Mouse (Mus musculus) liver, adult 2 months (tissue): ENCODE results near the gene Abhd2. TPM values are rescaled to one million over a fixed set of nuclear protein-coding genes. Genes with fewer than 3 reads are reported as not detected.
"Not testable (repeated sequence)": the region's sequence is repeated elsewhere in the genome, so short reads cannot be mapped to it uniquely, and the experiment has no call there.

Experiments used
- DNase-seq: peaks from one replicate; pipeline ENCODE4 v3.0.0-alpha.2; 2011; ENCODE audit warnings: low read depth, low spot score; ENCODE audit errors: extremely low read depth
- H3K27ac ChIP-seq: fragments of 200-500 bp; replicated peaks from 2 replicates; pipeline ENCODE4 v1.5.1; 2012; ENCODE audit warnings: low read depth, mild to moderate bottlenecking, control low read depth, inconsistent platforms, low read length; ENCODE audit not compliant: insufficient read depth
- H3K27me3 ChIP-seq: fragments of 200-500 bp; 2 replicates; pipeline ENCODE4 v1.6.1; 2012; ENCODE audit warnings: mild to moderate bottlenecking, moderate library complexity, low read length, inconsistent platforms; ENCODE audit not compliant: control insufficient read depth, insufficient read depth
- H3K36me3 ChIP-seq: fragments of 200-500 bp; 2 replicates; pipeline ENCODE4 v1.6.1; 2012; ENCODE audit warnings: low read length, inconsistent platforms; ENCODE audit not compliant: control insufficient read depth, insufficient read depth
- H3K4me1 ChIP-seq: fragments of 200-500 bp; 2 replicates; pipeline ENCODE4 v1.6.1; 2011; ENCODE audit warnings: low read length; ENCODE audit not compliant: control insufficient read depth, insufficient read depth
- H3K4me3 ChIP-seq: fragments of 200-500 bp; 2 replicates; pipeline ENCODE4 v1.5.1; 2011; ENCODE audit warnings: low read depth, mild to moderate bottlenecking, control low read depth, low read length, moderate library complexity; ENCODE audit not compliant: insufficient read depth
- H3K79me2 ChIP-seq: fragments of 200-500 bp; 2 replicates; pipeline ENCODE4 v1.6.1; 2012; ENCODE audit warnings: inconsistent platforms, mild to moderate bottlenecking, low read length, moderate library complexity; ENCODE audit not compliant: control insufficient read depth, insufficient read depth
- H3K9ac ChIP-seq: fragments of 200-500 bp; 2 replicates; pipeline ENCODE4 v1.6.1; 2012; ENCODE audit warnings: low read depth, mild to moderate bottlenecking, control low read depth, inconsistent platforms, low read length
- CTCF ChIP-seq: fragments of 200-500 bp; IDR thresholded peaks from 2 replicates; pipeline ENCODE4 v1.5.1; 2011; ENCODE audit warnings: low read depth, low read length, control low read depth
- POLR2A ChIP-seq: fragments of 200-500 bp; IDR thresholded peaks from 2 replicates; pipeline ENCODE4 v1.6.1; 2011; ENCODE audit warnings: low read length, control low read depth; ENCODE audit not compliant: insufficient read depth; ENCODE audit errors: extremely low read depth
- WGBS: fragments of 180-500 bp; shearing (Covaris S2); methylation state at CpG from one replicate; pipeline ENCODE4 v1.1.7; 2018; 5-methylcytosine and 5-hydroxymethylcytosine counted together
- polyA plus RNA-seq: library from polyadenylated mRNA; depleted of rRNA; stranded (reverse); fragments of >200 nt; gene quantifications from 2 replicates; pipeline ENCODE4 v1.2.3, GENCODE M21; 2012
- total RNA-seq: library from RNA; depleted of rRNA; stranded (reverse); fragments of >200 nt; gene quantifications from 2 replicates; pipeline ENCODE4 v1.2.3, GENCODE M21; 2014

Gene Abhd2
- total and polyA plus RNA-seq, 2 experiments, result 46.4 to 51.2 TPM

DNA sequence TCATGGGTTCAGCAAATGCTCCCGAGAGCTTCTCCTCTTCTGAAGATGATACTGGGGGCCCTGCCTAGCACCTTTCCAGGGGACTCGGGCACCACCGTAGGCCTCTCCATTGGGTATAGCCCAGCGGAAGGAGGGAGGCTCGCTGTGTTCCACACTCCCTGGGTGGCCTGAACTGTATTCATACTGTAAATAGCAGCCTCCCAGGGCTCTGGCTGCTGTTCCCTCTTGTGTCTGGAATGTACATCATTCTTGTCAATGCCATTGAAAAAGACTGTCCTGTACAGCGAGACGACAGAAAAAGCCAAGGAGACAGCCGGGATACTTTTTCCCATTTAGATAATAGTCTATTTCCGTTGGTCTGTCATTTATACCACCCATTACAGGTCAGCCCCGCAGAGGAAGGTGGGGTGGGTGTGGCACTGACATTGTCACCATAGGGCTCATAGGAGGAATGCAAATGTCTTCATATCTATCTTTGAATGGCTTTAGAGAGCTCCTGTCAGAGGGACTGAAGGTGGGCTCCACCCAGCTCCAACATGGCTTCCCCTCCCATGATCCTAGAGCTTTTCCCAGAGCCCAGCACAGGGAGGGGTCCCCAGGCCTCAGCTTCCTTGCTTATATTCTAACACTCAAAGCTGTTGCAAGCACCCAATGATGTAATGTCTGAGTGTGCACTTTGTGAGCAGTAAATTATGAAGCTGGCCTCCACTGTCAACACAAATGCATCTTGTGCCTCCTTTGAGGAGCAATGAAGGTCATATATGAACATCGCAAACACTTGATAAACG lies 10.1 kb downstream of the Abhd2 start:
- 83% methylated on average over 12 of the region's 12 CpGs for whole genome bisulfite sequencing
- no peak for DNase-seq
- Histone ChIP-seq H3K4me3 (no peak overlapping the region), H3K4me1 (peaks cover 3% of the 10 kb centered on the region), H3K36me3 (no peaks in the 10 kb centered on the region; the same call in 1 of the 2 replicates), H3K27ac (no peak overlapping the region), H3K9ac (no peak overlapping the region), H3K27me3 (no peaks in the 10 kb centered on the region), H3K79me2 (peaks cover 66% of the 10 kb centered on the region)
- TF ChIP-seq CTCF, result no peak
- TF ChIP-seq POLR2A, result no peak

DNA sequence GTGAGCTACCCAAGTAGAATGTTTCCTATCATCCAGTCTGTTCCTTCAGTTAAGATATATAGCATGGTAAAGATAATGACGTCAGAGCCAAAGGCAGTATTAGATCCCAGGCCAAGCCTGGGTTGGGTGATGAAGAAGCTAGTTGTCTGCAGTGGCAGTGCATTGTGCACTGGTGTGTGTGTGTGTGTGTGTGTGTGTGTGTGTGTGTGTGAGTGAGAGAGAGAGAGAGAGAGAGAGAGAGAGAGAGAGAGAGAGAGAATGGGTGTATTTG lies 10.6 kb downstream of the Abhd2 start:
- DNase-seq, H3K4me3 ChIP-seq, H3K27me3 ChIP-seq, H3K27ac ChIP-seq, H3K4me1 ChIP-seq, H3K36me3 ChIP-seq, H3K9ac ChIP-seq: not testable (repeated sequence)
- WGBS, result 60% methylated on average over 1 of the region's 1 CpGs
- peaks cover 63% of the 10 kb centered on the region for H3K79me2 ChIP-seq

DNA sequence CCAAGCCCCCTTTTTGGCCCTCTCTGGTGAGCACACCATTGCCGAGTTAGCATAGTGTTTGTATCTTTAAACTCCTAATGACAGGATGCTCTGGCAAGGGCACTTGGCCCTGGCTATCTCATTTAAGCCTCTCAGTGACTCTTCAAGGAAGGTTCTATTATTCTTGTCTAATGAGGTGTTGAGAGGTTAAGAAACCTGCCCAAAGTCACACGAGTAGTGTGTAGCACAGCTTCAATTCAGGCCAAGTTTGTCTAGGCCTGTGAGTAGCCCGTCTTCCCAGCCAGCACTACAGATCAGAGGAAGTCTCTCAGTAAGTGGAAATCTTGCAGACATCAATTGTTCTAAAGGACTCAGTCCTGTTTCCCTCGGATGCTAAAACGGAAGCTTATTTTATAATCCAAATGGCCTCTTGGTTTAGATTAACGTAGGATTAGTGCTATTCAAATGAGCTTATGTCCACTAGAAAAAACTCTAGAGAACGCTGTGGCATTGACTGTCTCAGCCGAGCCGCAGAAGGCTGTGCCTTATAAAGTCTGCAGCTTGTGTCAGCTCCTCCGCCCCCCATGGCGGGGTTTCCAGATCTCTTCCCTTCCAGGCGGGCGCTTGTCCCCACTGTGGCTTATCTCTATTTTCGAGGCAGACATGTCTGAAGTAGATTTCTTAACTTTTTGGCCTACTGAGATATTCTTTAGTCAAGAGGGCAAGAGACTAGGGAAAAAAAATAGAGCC lies 11.3 kb downstream of the Abhd2 start:
- Histone ChIP-seq H3K36me3 (no peaks in the 10 kb centered on the region; the same call in 1 of the 2 replicates), H3K79me2 (peaks cover 62% of the 10 kb centered on the region), H3K9ac (no peak overlapping the region), H3K27ac (no peak overlapping the region), H3K27me3 (no peaks in the 10 kb centered on the region), H3K4me3 (no peak overlapping the region), H3K4me1 (no peaks in the 10 kb centered on the region)
- 74% methylated on average over 14 of the region's 14 CpGs for WGBS
- no peak for DNase-seq
- TF ChIP-seq CTCF, result no peak
- no peak for TF ChIP-seq POLR2A

DNA sequence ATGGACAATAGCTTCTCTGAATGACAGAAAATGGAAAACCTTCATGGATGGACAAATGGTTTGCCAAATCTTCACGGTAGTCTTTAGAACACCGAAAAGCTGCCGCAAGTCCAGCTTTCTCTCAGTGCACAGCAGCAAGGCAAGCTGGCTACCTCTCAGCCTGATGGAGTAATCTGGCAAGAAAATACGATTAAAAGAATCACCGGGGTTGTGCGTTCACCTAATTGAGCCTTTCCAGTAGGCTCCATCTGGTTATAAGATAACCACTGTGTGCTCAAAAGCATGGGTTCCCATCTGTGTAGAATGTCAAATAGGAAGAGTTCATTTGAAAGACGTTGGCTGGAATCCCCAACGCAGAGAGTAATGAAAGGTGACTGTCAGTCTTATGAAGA lies 11.9 kb downstream of the Abhd2 start:
- Histone ChIP-seq H3K9ac (no peak overlapping the region), H3K4me3 (no peak overlapping the region), H3K27me3 (no peaks in the 10 kb centered on the region), H3K27ac (no peak overlapping the region), H3K36me3 (no peaks in the 10 kb centered on the region; the same call in 1 of the 2 replicates), H3K4me1 (no peaks in the 10 kb centered on the region), H3K79me2 (peaks cover 57% of the 10 kb centered on the region)
- WGBS, result 65% methylated on average over 8 of the region's 8 CpGs
- DNase-seq, result no peak
- TF ChIP-seq CTCF (no peak), POLR2A (no peak)

DNA sequence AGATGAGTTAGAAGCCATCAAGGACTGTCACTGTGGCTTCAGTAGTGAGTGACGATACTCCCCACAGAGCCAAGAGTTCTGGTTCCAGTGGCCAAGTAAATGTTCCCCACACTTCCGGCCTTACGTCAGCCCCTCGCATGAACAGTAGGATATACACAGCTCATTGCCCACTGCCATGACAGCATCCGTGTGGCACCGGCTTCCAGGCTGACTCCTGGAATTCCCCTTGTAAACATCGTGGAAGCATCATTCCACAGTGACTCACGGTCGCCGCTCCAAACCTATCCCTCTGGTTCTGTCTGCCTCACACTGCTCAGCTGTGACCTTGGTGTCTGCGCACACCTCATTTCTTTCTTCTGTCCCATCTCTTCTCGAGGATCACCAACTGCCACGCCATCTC lies 12.4 kb downstream of the Abhd2 start:
- no peak for TF ChIP-seq CTCF
- TF ChIP-seq POLR2A, result no peak
- no peak for DNase-seq
- Histone ChIP-seq H3K36me3 (no peaks in the 10 kb centered on the region; the same call in 1 of the 2 replicates), H3K4me1 (no peaks in the 10 kb centered on the region), H3K79me2 (peaks cover 55% of the 10 kb centered on the region), H3K27me3 (no peaks in the 10 kb centered on the region), H3K27ac (no peak overlapping the region), H3K9ac (no peak overlapping the region), H3K4me3 (no peak overlapping the region)
- whole genome bisulfite sequencing, result 82% methylated on average over 13 of the region's 13 CpGs

DNA sequence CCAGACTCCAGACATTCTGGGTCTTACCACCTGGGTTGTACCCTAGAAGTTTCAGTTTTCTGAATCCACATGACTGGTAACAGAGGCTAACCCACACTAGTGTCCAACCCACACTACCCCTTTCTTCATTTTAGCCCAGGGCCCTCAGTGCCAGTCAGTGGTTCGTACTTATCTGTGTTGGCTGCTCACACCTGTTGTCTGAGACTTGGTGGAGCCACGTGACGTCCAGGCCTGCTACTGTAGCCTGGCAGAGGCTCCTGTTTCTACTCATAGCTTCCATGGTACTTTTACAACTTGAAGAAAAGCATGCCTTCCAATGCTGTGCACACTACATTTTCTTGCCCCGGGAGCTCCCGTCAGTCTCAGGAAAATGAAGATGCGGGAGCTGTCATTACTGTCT lies 14.2 kb downstream of the Abhd2 start:
- H3K4me3 ChIP-seq, result no peak overlapping the region
- no peaks in the 10 kb centered on the region for H3K27me3 ChIP-seq
- H3K9ac ChIP-seq, result no peak overlapping the region
- peaks cover 47% of the 10 kb centered on the region for H3K79me2 ChIP-seq
- 79% methylated on average over 6 of the region's 6 CpGs for WGBS
- no peak for DNase-seq
- no peak overlapping the region for H3K27ac ChIP-seq
- H3K4me1 ChIP-seq, result no peaks in the 10 kb centered on the region
- TF ChIP-seq POLR2A, result no peak
- TF ChIP-seq CTCF, result no peak
- H3K36me3 ChIP-seq, result no peaks in the 10 kb centered on the region; the same call in 1 of the 2 replicates
